Mouse (Mus musculus): ENCODE measurements around the gene Gal3st1. TPM values are rescaled to one million over a fixed set of nuclear protein-coding genes. Genes with fewer than 3 reads are reported as not detected.

Gal3st1 gene
- total and polyA plus RNA-seq, 3 experiments: 0.07 to 0.12 TPM; not detected in 1

- TF ChIP-seq SMC3 (IDR thresholded peaks at IDR 0.05; ENCODE audit: low read depth, low read length): no peak
- TF ChIP-seq ZC3H11A (IDR thresholded peaks at IDR 0.05; ENCODE audit: low read depth, low read length): no peak
- TF ChIP-seq POLR2AphosphoS5 (IDR thresholded peaks at IDR 0.05; ENCODE audit: borderline replicate concordance, low read depth, low read length): no peak
- no peak for TF ChIP-seq JUND (IDR thresholded peaks at IDR 0.05; ENCODE audit: low read depth, low read length)
- no peak for TF ChIP-seq CTCF (IDR thresholded peaks at IDR 0.05 in 2 of 3, conservative IDR thresholded peaks at IDR 0.05 in 1 of 3; ENCODE audit: control insufficient read depth in 1 of 3, insufficient read depth in 1 of 3, low read depth in 2 of 3, low read length in 3 of 3, poor library complexity in 1 of 3, severe bottlenecking in 1 of 3)
- TF ChIP-seq ZKSCAN1 (IDR thresholded peaks at IDR 0.05; ENCODE audit: low read depth, low read length): no peak
- TF ChIP-seq SIN3A (IDR thresholded peaks at IDR 0.05; ENCODE audit: low read length): peak; percentile 71
- TF ChIP-seq MAX (IDR thresholded peaks at IDR 0.05; ENCODE audit: low read length): peak; percentile 54; the same call in 1 of the 2 replicates
- peak; percentile 83 for TF ChIP-seq TCF12 (IDR thresholded peaks at IDR 0.05; ENCODE audit: low read depth, low read length)
- no peak for TF ChIP-seq CHD2 (IDR thresholded peaks at IDR 0.05; ENCODE audit: low read length)
Observed at GRCm38 (mm10) chr11:3964416-3965172, 18.8 kb upstream of the Gal3st1 start (continued).

DNA sequence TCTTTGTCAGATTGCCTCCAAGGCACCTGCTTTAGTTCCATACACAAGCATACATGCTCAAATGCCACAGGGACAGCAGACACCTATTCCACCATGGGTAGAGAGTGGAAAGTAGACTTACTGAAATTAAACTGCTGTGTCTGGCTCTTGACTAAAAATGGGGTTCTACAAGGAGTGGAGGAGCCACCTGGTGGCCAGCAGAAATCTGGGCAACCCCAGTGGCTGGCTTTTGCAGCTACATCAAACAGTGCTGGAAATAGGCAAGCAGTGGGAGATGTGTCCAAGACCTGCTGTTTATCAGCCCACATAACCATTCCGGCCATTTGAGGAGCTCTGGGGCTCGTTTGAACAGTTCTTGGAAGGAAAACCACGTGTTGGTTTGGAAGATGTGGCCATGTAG, 13.6 kb upstream of the Gal3st1 start:
- peaks cover 19 to 42% of the 10 kb centered on the region in 2 experiments for H3K36me3 ChIP-seq (ENCODE audit: control insufficient read depth in 1 of 2, insufficient read depth in 2 of 2, low read length in 2 of 2)
- no peaks in the 10 kb centered on the region for H3K9me3 ChIP-seq (replicated peaks; ENCODE audit: insufficient read depth, low read length)
- no peak overlapping the region for H3K4me3 ChIP-seq (ENCODE audit: control insufficient read depth in 1 of 2, insufficient read depth in 1 of 2, low read depth in 2 of 2, low read length in 2 of 2)
- no peaks in the 10 kb centered on the region for H3K27me3 ChIP-seq (ENCODE audit: control insufficient read depth in 1 of 2, insufficient read depth in 2 of 2, low read length in 2 of 2)
- H3K27ac ChIP-seq (ENCODE audit: control insufficient read depth, low read depth, low read length): no peak overlapping the region
- H3K4me1 ChIP-seq (ENCODE audit: control insufficient read depth in 1 of 2, insufficient read depth in 2 of 2, low read length in 2 of 2): peaks cover 10 to 13% of the 10 kb centered on the region in 2 experiments
- H3K79me2 ChIP-seq (ENCODE audit: control insufficient read depth, insufficient read depth, low read length, poor library complexity): peaks cover 34% of the 10 kb centered on the region
- no peak for TF ChIP-seq TBP (IDR thresholded peaks at IDR 0.05; ENCODE audit: low read depth, low read length)
- TF ChIP-seq ZNF384 (IDR thresholded peaks at IDR 0.05; ENCODE audit: low read depth, low read length): no peak
- no peak for TF ChIP-seq JUND (IDR thresholded peaks at IDR 0.05; ENCODE audit: low read depth, low read length)
- no peak for TF ChIP-seq USF2 (IDR thresholded peaks at IDR 0.05; ENCODE audit: borderline replicate concordance in 1 of 2, insufficient read depth in 1 of 2, low read depth in 1 of 2, low read length in 2 of 2)
- TF ChIP-seq MYB (IDR thresholded peaks at IDR 0.05; ENCODE audit: low read depth, low read length): no peak
- no peak for TF ChIP-seq CHD1 (IDR thresholded peaks at IDR 0.05; ENCODE audit: low read depth, low read length)
- TF ChIP-seq NRF1 (IDR thresholded peaks at IDR 0.05; ENCODE audit: insufficient read depth, low read depth, low read length, poor library complexity, severe bottlenecking): no peak
- TF ChIP-seq CTCF (IDR thresholded peaks at IDR 0.05 in 2 of 3, conservative IDR thresholded peaks at IDR 0.05 in 1 of 3; ENCODE audit: control insufficient read depth in 1 of 3, insufficient read depth in 1 of 3, low read depth in 2 of 3, low read length in 3 of 3, poor library complexity in 1 of 3, severe bottlenecking in 1 of 3): peak in 2 of 3 experiments; percentile 45 to 55; a peak in 4 of 6 replicates
- no peak for TF ChIP-seq TCF12 (IDR thresholded peaks at IDR 0.05; ENCODE audit: low read depth, low read length)
- TF ChIP-seq SIN3A (IDR thresholded peaks at IDR 0.05; ENCODE audit: low read length): 0 out of 2 replicates have a peak, but pooled peaks have one; percentile 17
- no peak for TF ChIP-seq ZKSCAN1 (IDR thresholded peaks at IDR 0.05; ENCODE audit: low read depth, low read length)
- no peak for TF ChIP-seq E2F4 (IDR thresholded peaks at IDR 0.05; ENCODE audit: borderline replicate concordance, low read depth, low read length)
- TF ChIP-seq MEF2A (IDR thresholded peaks at IDR 0.05; ENCODE audit: extremely low read depth, insufficient replicate concordance, low read depth, low read length, poor library complexity, severe bottlenecking): no peak
- TF ChIP-seq CHD2 (IDR thresholded peaks at IDR 0.05; ENCODE audit: low read length): no peak
- no peak for TF ChIP-seq MAZ (IDR thresholded peaks at IDR 0.05; ENCODE audit: low read depth, low read length)
- no peak for TF ChIP-seq RAD21 (IDR thresholded peaks at IDR 0.05; ENCODE audit: low read depth, low read length)
- no peak for TF ChIP-seq UBTF (IDR thresholded peaks at IDR 0.05; ENCODE audit: borderline replicate concordance, insufficient read depth, low read depth, low read length)
- no peak for TF ChIP-seq ZMIZ1 (IDR thresholded peaks at IDR 0.05; ENCODE audit: low read depth, low read length)
- TF ChIP-seq ZC3H11A (IDR thresholded peaks at IDR 0.05; ENCODE audit: low read depth, low read length): no peak
- TF ChIP-seq ELF1 (IDR thresholded peaks at IDR 0.05; ENCODE audit: low read depth, low read length): no peak
- TF ChIP-seq RCOR1 (IDR thresholded peaks at IDR 0.05; ENCODE audit: low read depth, low read length): no peak
- 0 out of 2 replicates have a peak, but pooled peaks have one; percentile 5 for TF ChIP-seq NELFE (IDR thresholded peaks at IDR 0.05; ENCODE audit: low read depth, low read length)
- DNase-seq (ENCODE audit: low read depth, low spot score): peak; percentile 54
- H3K9ac ChIP-seq (ENCODE audit: control insufficient read depth, low read depth, low read length, poor library complexity, severe bottlenecking): no peak overlapping the region
